Mouse (Mus musculus): ENCODE data around the gene Obox1.
"Not testable (repeated sequence)": the region's sequence is repeated elsewhere in the genome, so short reads cannot be mapped to it uniquely, and the experiment has no call there.

Gene Obox1

DNA sequence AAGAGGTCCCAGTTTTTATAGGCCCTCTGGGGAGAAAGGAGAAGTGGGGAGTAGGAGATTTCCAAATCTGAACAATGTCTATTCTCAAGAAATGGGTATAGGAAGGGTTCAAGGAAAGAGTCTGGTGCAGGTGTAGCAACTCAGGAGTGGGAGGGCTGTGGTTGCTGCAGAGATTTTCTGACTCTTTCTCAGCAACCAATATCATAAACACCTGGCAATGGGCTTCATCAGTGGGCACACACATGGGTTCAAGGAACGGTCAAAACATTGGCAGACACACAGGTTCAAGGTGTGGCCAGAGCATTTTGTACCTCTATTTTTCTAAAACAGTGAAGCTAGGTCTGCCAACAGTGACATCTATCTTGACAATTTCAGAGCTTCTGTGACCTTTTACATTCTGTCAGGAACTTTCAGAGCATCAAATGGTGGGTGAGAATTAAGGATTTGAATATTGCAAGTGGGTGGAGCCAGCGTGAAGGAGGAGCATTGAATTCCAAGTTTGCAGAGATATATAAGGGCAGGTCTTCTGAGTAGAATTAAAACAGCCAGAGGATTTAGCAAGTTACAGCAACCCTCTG lies at the start of gene Obox1, which contains the start of gene Obox2:
TSS of gene Obox1 (plus strand) at position 528 of the 578 bp plus-strand sequence.
TSS of gene Obox2 (plus strand) at position 301 of the 578 bp plus-strand sequence.
- not testable (repeated sequence) for DNase-seq (ENCODE audit: low read depth, low spot score)

GRCm38 (mm10) chr7:15399147-15399874 lies 10.6 kb downstream of the Obox1 start:
- DNase-seq (ENCODE audit: low read depth, low spot score), result not testable (repeated sequence)

DNA sequence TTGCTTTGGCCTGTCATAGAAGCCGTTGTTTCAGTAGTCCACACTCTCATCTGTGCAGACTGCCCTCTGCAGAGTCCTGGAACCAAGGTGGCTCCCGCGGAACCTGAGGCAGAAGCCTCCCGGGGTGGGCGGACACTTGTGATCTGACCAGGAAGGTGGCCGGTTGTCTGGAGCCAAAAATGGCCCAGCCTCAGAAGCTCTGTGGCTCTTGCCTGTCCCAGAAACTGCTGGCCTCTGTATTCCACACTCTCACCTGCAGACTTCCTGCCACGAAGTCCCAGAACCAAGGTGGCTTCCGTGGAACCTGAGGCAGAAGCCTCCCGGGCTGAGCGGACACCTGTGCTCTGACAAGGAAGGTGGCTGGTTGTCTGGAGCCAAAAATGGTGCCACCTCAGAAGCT lies 18.1 kb downstream of the Obox1 start:
- DNase-seq (ENCODE audit: low read depth, low spot score), result not testable (repeated sequence)

- not testable (repeated sequence) for DNase-seq (ENCODE audit: low read depth, low spot score)
Observed at GRCm38 (mm10) chr7:15418046-15418445, 29.3 kb downstream of the Obox1 start.

GRCm38 (mm10) chr7:15425537-15425936 lies 36.8 kb downstream of the Obox1 start:
- DNase-seq (ENCODE audit: low read depth, low spot score), result not testable (repeated sequence)

GRCm38 (mm10) chr7:15509411-15509810 lies 120.7 kb downstream of the Obox1 start:
- DNase-seq (ENCODE audit: low read depth, low spot score), result not testable (repeated sequence)
